Mouse (Mus musculus) bone marrow macrophage, adult 2 months (primary cell): ENCODE measurements at regions not wholly inside any gene's neighbourhood (a gene's known extent, or its start where the extent isn't known, plus 50 kb on each side); places are given as distances from the start of the nearest gene placed in this dataset.

Source experiments
- H3K27ac ChIP-seq: 2 replicates; pipeline ENCODE4 v1.5.1; 2012; ENCODE audit warnings: low read depth, low read length; ENCODE audit not compliant: insufficient read depth
- H3K4me1 ChIP-seq: 2 replicates; pipeline ENCODE4 v1.6.1; 2012; ENCODE audit warnings: low read length; ENCODE audit not compliant: control insufficient read depth, insufficient read depth
- H3K4me3 ChIP-seq: 2 replicates; pipeline ENCODE4 v1.5.1; 2012; ENCODE audit warnings: mild to moderate bottlenecking, low read length, moderate library complexity; ENCODE audit not compliant: insufficient read depth
- CTCF ChIP-seq: IDR thresholded peaks from 2 replicates; pipeline ENCODE4 v1.5.1; 2012; ENCODE audit warnings: low read depth, mild to moderate bottlenecking, low read length, moderate library complexity
- POLR2A ChIP-seq: IDR thresholded peaks from 2 replicates; pipeline ENCODE4 v1.6.1; 2012; ENCODE audit warnings: mild to moderate bottlenecking, low read depth, low read length, borderline replicate concordance

DNA sequence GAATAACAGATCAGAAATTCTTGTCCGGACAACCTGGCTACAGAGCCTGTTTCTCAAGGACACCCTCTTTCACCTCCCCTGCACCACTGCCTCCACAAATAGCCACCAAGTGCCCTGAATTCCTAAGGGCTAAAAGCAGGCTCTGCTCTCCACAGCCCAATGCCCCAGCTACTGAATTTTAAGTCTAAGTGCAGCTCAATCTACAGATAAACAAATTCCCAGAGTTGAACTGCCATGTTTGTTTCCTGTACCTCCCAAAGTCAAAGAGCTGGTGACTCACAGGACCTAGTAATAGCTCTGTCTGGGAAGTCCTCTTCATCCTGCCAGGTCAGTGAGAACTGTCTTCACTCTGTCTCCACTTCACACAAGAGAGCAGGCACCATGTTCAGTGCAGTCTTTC is 200.0 kb downstream of the Col12a1 start:
- no peak for TF ChIP-seq CTCF
- no peak for TF ChIP-seq POLR2A
- Histone ChIP-seq H3K4me3 (no peak overlapping the region), H3K4me1 (no peaks in the 10 kb centered on the region), H3K27ac (no peak overlapping the region)

DNA sequence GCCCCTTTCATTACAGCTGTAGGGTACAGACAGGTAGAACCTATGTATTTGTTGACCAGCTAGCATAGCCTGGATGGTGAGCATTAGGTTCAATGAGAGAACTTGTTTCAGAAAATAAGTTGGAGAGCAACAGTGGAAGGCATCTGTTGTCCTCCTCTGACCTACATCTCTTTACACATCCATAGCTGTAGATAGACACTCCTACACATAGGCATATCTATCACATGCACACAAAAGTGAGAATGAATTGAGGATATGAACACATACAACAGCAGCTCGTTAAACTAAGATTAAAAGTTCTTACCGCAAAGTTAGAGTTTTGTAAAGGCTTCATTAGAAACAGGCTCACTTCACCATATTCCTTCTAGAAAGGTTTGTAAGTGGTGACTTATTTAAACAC is 198.1 kb downstream of the Col12a1 start:
- no peak overlapping the region for H3K27ac ChIP-seq
- H3K4me3 ChIP-seq = no peak overlapping the region
- no peak for TF ChIP-seq POLR2A
- TF ChIP-seq CTCF = no peak
- no peaks in the 10 kb centered on the region for H3K4me1 ChIP-seq

DNA sequence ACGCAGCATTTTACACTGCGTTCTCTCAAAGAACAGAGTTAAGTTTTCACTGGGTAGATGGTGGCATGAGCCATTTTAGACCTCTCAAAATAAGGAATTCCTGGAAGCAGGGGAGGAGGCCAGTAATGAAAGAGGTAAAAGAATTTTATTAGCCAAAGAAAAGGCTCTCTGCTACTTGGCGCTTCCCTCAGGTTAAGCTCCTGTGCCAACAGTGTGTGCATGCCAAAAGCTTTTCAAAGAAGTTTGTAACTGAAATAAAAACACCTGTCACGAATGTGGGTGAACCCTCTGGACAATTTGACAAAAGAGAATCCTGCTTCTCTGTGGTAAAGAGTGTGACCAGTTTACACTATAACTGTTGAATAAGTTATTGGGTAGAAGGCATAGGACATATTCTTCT is 195.6 kb downstream of the Col12a1 start:
- no peak for TF ChIP-seq CTCF
- no peak for TF ChIP-seq POLR2A
- H3K4me3 ChIP-seq = no peak overlapping the region
- H3K4me1 ChIP-seq = no peaks in the 10 kb centered on the region
- no peak overlapping the region for H3K27ac ChIP-seq

DNA sequence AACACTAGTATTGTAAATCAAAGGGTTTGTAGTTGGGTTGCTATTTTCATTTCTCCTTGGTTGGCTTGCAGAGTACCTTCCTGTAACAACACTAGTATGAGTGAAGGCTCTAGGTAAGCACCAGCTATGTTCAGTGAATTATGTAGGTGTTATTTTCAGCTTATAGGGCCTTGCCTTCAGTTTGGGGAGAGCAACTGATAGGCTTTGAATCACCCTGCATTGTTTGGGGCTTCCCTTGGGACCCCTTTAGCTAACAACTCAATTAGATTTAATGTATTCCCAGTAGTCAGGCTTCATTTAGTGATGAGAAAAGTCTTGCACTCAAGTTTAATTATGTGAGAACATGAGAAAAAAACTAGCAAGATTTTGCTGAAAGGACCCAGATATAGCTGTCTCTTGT is 193.6 kb downstream of the Col12a1 start:
- H3K27ac ChIP-seq = no peak overlapping the region
- no peaks in the 10 kb centered on the region for H3K4me1 ChIP-seq
- H3K4me3 ChIP-seq = no peak overlapping the region
- TF ChIP-seq CTCF (no peak), POLR2A (no peak)

DNA sequence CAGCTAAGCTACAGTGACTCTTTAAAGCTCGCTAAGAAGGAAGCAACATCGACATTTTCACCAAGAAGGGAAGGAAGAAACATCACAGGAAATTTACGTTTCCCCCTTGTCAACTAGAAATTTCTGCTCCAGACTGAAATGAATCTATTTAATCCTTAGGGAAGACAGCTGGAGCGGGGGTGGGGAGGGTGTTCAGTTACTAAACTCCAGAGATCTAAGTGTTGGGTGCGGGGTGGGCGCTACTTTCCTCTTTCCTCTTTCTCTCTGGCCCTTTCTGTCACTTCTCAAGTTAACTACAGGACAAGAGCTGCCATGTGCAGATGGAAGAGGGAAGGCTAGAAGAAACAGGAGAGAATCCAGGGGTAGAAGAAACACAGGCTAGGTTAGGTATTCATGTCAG is 192.2 kb downstream of the Col12a1 start:
- TF ChIP-seq CTCF = no peak
- TF ChIP-seq POLR2A = no peak
- no peak overlapping the region for H3K4me3 ChIP-seq

DNA sequence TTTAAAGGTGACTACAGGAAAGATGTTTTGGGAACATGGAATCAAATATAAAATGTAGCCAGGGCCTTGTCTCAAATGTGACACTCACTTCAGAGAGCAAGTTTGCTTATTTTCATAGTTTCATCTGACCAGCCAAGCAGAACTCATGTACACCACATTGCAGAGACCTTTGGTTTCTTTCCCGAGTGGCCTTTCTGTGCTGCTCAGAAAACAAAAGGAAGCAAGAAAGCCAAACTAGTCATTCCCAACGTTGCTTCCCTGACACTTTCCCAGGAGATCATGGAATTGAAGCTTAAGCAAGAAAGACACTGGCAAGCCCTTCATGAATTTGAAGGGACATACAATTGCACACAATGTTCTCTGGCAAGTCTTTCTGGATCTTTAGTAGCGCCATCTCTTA is 191.3 kb downstream of the Col12a1 start:
- Histone ChIP-seq H3K4me1 (no peaks in the 10 kb centered on the region), H3K27ac (no peak overlapping the region), H3K4me3 (no peak overlapping the region)
- TF ChIP-seq CTCF (no peak), POLR2A (no peak)

More for the DNA sequence above, 192.2 kb downstream of the Col12a1 start:
- no peak overlapping the region for H3K27ac ChIP-seq
- H3K4me1 ChIP-seq = no peaks in the 10 kb centered on the region
